Mouse (Mus musculus): ENCODE results near the gene 1700001K19Rik. TPM values are rescaled to one million over a fixed set of nuclear protein-coding genes. Genes with fewer than 3 reads are reported as not detected.

The 1700001K19Rik gene
- total and polyA plus RNA-seq, 3 experiments = 0.29 TPM; not detected in 2

GRCm38 (mm10) chr12:110667466-110668077 lies 14.8 kb downstream of the 1700001K19Rik start:
- Histone ChIP-seq H3K4me3 (ENCODE audit: control insufficient read depth in 1 of 2, insufficient read depth in 1 of 2, low read depth in 2 of 2, low read length in 2 of 2) (no peak overlapping the region), H3K4me1 (ENCODE audit: control insufficient read depth in 1 of 2, insufficient read depth in 2 of 2, low read length in 2 of 2) (no peaks in the 10 kb centered on the region), H3K27me3 (ENCODE audit: control insufficient read depth in 1 of 2, insufficient read depth in 2 of 2, low read length in 2 of 2) (no peaks in the 10 kb centered on the region), H3K9ac (ENCODE audit: control insufficient read depth, low read depth, low read length, poor library complexity, severe bottlenecking) (no peak overlapping the region), H3K79me2 (ENCODE audit: control insufficient read depth, insufficient read depth, low read length, poor library complexity) (no peaks in the 10 kb centered on the region), H3K9me3 (replicated peaks; ENCODE audit: insufficient read depth, low read length) (no peaks in the 10 kb centered on the region), H3K27ac (ENCODE audit: control insufficient read depth, low read depth, low read length) (no peak overlapping the region), H3K36me3 (ENCODE audit: control insufficient read depth in 1 of 2, insufficient read depth in 2 of 2, low read length in 2 of 2) (peaks cover 0 to 1% of the 10 kb centered on the region in 2 experiments; a peak in 1 of 4 replicates)
- TF ChIP-seq ZC3H11A (IDR thresholded peaks at IDR 0.05; ENCODE audit: low read depth, low read length) (no peak), POLR2AphosphoS5 (IDR thresholded peaks at IDR 0.05; ENCODE audit: borderline replicate concordance, low read depth, low read length) (no peak), CHD1 (IDR thresholded peaks at IDR 0.05; ENCODE audit: low read depth, low read length) (no peak), MAFK (IDR thresholded peaks at IDR 0.05; ENCODE audit: borderline replicate concordance, low read depth, low read length) (no peak), NELFE (IDR thresholded peaks at IDR 0.05; ENCODE audit: low read depth, low read length) (no peak), GATA1 (IDR thresholded peaks at IDR 0.05; ENCODE audit: low read depth, low read length) (no peak), BHLHE40 (IDR thresholded peaks at IDR 0.05; ENCODE audit: borderline replicate concordance, low read depth, low read length) (no peak), SMC3 (IDR thresholded peaks at IDR 0.05; ENCODE audit: low read depth, low read length) (no peak), CHD2 (IDR thresholded peaks at IDR 0.05; ENCODE audit: low read length) (no peak), TCF12 (IDR thresholded peaks at IDR 0.05; ENCODE audit: low read depth, low read length) (no peak), ETS1 (IDR thresholded peaks at IDR 0.05; ENCODE audit: low read depth, low read length) (no peak), CTCF (IDR thresholded peaks at IDR 0.05 in 2 of 3, conservative IDR thresholded peaks at IDR 0.05 in 1 of 3; ENCODE audit: control insufficient read depth in 1 of 3, insufficient read depth in 1 of 3, low read depth in 2 of 3, low read length in 3 of 3, poor library complexity in 1 of 3, severe bottlenecking in 1 of 3) (no peak), SIN3A (IDR thresholded peaks at IDR 0.05; ENCODE audit: low read length) (no peak), MYB (IDR thresholded peaks at IDR 0.05; ENCODE audit: low read depth, low read length) (no peak), RAD21 (IDR thresholded peaks at IDR 0.05; ENCODE audit: low read depth, low read length) (no peak), USF1 (IDR thresholded peaks at IDR 0.05; ENCODE audit: low read depth, low read length) (no peak), MAX (IDR thresholded peaks at IDR 0.05; ENCODE audit: low read length) (no peak), KAT2A (conservative IDR thresholded peaks at IDR 0.05; ENCODE audit: low read depth, low read length) (no peak)
- DNase-seq (ENCODE audit: low read depth, low spot score) = no peak

GRCm38 (mm10) chr12:110661746-110662145 lies 20.7 kb downstream of the 1700001K19Rik start:
- H3K9me3 ChIP-seq (replicated peaks; ENCODE audit: insufficient read depth, low read length) = no peaks in the 10 kb centered on the region
- TF ChIP-seq MYC (IDR thresholded peaks at IDR 0.05; ENCODE audit: low read depth, low read length) = no peak
- TF ChIP-seq SIN3A (IDR thresholded peaks at IDR 0.05; ENCODE audit: low read length) = no peak
- TF ChIP-seq POLR2A (IDR thresholded peaks at IDR 0.05; ENCODE audit: control insufficient read depth in 1 of 2, insufficient read depth in 1 of 2, low read depth in 1 of 2, low read length in 2 of 2, poor library complexity in 1 of 2) = no peak
- TF ChIP-seq NELFE (IDR thresholded peaks at IDR 0.05; ENCODE audit: low read depth, low read length) = no peak
- no peak for TF ChIP-seq POLR2AphosphoS2 (IDR thresholded peaks at IDR 0.05; ENCODE audit: low read length)
- no peak for TF ChIP-seq MAZ (IDR thresholded peaks at IDR 0.05; ENCODE audit: low read depth, low read length)
- TF ChIP-seq UBTF (IDR thresholded peaks at IDR 0.05; ENCODE audit: borderline replicate concordance, insufficient read depth, low read depth, low read length) = no peak
- no peak for TF ChIP-seq CHD1 (IDR thresholded peaks at IDR 0.05; ENCODE audit: low read depth, low read length)
- TF ChIP-seq TBP (IDR thresholded peaks at IDR 0.05; ENCODE audit: low read depth, low read length) = no peak
- TF ChIP-seq ZC3H11A (IDR thresholded peaks at IDR 0.05; ENCODE audit: low read depth, low read length) = no peak
- TF ChIP-seq TCF12 (IDR thresholded peaks at IDR 0.05; ENCODE audit: low read depth, low read length) = no peak
- TF ChIP-seq E2F4 (IDR thresholded peaks at IDR 0.05; ENCODE audit: borderline replicate concordance, low read depth, low read length) = no peak
- no peak overlapping the region for H3K4me3 ChIP-seq (ENCODE audit: control insufficient read depth in 1 of 2, insufficient read depth in 1 of 2, low read depth in 2 of 2, low read length in 2 of 2)
- H3K79me2 ChIP-seq (ENCODE audit: control insufficient read depth, insufficient read depth, low read length, poor library complexity) = no peaks in the 10 kb centered on the region
- H3K9ac ChIP-seq (ENCODE audit: control insufficient read depth, low read depth, low read length, poor library complexity, severe bottlenecking) = no peak overlapping the region
- H3K27me3 ChIP-seq (ENCODE audit: control insufficient read depth in 1 of 2, insufficient read depth in 2 of 2, low read length in 2 of 2) = no peaks in the 10 kb centered on the region
- no peak overlapping the region for H3K27ac ChIP-seq (ENCODE audit: control insufficient read depth, low read depth, low read length)
- no peaks in the 10 kb centered on the region for H3K4me1 ChIP-seq (ENCODE audit: control insufficient read depth in 1 of 2, insufficient read depth in 2 of 2, low read length in 2 of 2)
- no peak for DNase-seq (ENCODE audit: low read depth, low spot score)
- peaks cover 0 to 13% of the 10 kb centered on the region in 2 experiments; a peak in 2 of 4 replicates for H3K36me3 ChIP-seq (ENCODE audit: control insufficient read depth in 1 of 2, insufficient read depth in 2 of 2, low read length in 2 of 2)
